Mouse (Mus musculus) ES-Bruce4 (cell line): Measurements from ENCODE around the gene Ern1. TPM values are rescaled to one million over a fixed set of nuclear protein-coding genes. Genes with fewer than 3 reads are reported as not detected.

Source experiments
- H3K27ac ChIP-seq: 2 replicates; pipeline ENCODE4 v1.5.1; 2012; ENCODE audit warnings: low read length, inconsistent platforms; ENCODE audit not compliant: insufficient read depth
- H3K27me3 ChIP-seq: 2 replicates; pipeline ENCODE4 v1.6.1; 2012; ENCODE audit warnings: mild to moderate bottlenecking, low read length, inconsistent platforms; ENCODE audit not compliant: control insufficient read depth, poor library complexity, insufficient read depth, severe bottlenecking
- H3K36me3 ChIP-seq: 2 replicates; pipeline ENCODE4 v1.6.1; 2012; ENCODE audit warnings: inconsistent platforms, mild to moderate bottlenecking, low read length, moderate library complexity; ENCODE audit not compliant: control insufficient read depth, poor library complexity, insufficient read depth, severe bottlenecking
- H3K4me1 ChIP-seq: one replicate; pipeline ENCODE4 v1.8.1; 2011; ENCODE audit warnings: low read length; ENCODE audit not compliant: control insufficient read depth, insufficient read depth
- H3K4me3 ChIP-seq: 2 replicates; pipeline ENCODE4 v1.5.1; 2011; ENCODE audit warnings: low read depth, mild to moderate bottlenecking, low read length
- H3K9ac ChIP-seq: 2 replicates; pipeline ENCODE4 v1.6.1; 2012; ENCODE audit warnings: low read depth, mild to moderate bottlenecking, inconsistent platforms; ENCODE audit not compliant: poor library complexity, severe bottlenecking
- H3K9me3 ChIP-seq: replicated peaks from 2 replicates; pipeline ENCODE4 v1.6.1; 2012; ENCODE audit warnings: mild to moderate bottlenecking, low read length, inconsistent platforms; ENCODE audit not compliant: control insufficient read depth, poor library complexity, insufficient read depth, severe bottlenecking
- CTCF ChIP-seq: IDR thresholded peaks from one replicate; pipeline ENCODE4 v1.8.1; 2011; ENCODE audit warnings: low read depth, low read length
- EP300 ChIP-seq: IDR thresholded peaks from 2 replicates; pipeline ENCODE4 v1.6.1; 2011; ENCODE audit warnings: low read depth, low read length; ENCODE audit not compliant: insufficient read depth
- POLR2A ChIP-seq: IDR thresholded peaks from one replicate; pipeline ENCODE4 v1.8.1; 2011; ENCODE audit warnings: low read length; ENCODE audit not compliant: insufficient read depth
- polyA plus RNA-seq: library from polyadenylated mRNA; stranded (reverse); fragments of >200 nt; gene quantifications from 2 replicates; pipeline ENCODE4 v1.2.4, GENCODE M21; 2011; ENCODE audit warnings: low read depth; ENCODE audit not compliant: missing spikeins, insufficient read depth, insufficient read length

Ern1 gene
- polyA plus RNA-seq, 1 experiment: 9.4 TPM

DNA sequence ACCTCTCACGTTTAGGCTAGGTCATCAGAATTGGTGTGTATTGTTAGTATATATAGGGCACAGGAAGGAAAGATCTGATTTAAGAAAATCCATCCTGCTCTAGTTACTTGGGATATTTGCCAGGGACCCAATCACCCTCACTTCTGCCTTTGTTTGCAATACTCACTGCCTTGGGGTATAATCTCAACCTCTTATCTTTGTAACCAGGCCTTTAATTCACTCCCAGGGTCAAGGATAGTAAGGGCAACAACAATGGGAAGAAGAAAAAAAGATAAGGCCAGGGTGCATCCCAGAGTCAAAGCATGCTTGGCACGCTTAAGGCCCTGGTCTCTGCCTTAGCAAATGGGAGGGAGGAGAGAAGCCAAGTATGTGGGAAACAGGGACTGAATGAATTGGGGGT is 69.8 kb downstream of the Ern1 start:
- no peak for TF ChIP-seq EP300
- TF ChIP-seq CTCF: no peak
- no peak for TF ChIP-seq POLR2A
- no peak overlapping the region for H3K4me3 ChIP-seq
- H3K9ac ChIP-seq: no peak overlapping the region
- H3K27ac ChIP-seq: no peak overlapping the region
- H3K27me3 ChIP-seq: no peaks in the 10 kb centered on the region
- H3K9me3 ChIP-seq: no peaks in the 10 kb centered on the region
- H3K4me1 ChIP-seq: no peaks in the 10 kb centered on the region
- no peaks in the 10 kb centered on the region for H3K36me3 ChIP-seq

DNA sequence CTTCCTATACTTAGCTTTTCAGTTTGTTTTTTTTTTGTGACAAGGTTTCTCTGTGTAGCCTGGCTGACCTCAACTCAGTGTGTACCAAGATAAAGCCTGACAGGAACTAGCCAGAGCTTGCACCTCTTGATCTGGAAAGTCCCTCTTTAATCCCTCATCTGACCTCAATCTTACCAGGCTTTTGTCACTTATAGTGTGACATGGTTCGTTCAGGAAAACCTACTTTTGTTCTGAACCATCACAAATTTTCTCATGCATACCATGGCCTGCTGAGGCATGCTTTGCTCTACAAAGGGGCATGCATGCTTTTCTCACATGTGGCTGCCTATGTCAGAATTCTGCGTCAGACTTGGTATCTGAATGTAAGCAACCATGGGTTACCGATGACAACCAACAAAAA is 71.3 kb downstream of the Ern1 start:
- Histone ChIP-seq H3K27ac (no peak overlapping the region), H3K9ac (no peak overlapping the region), H3K9me3 (no peaks in the 10 kb centered on the region), H3K27me3 (no peaks in the 10 kb centered on the region), H3K4me1 (no peaks in the 10 kb centered on the region), H3K36me3 (no peaks in the 10 kb centered on the region), H3K4me3 (no peak overlapping the region)
- TF ChIP-seq POLR2A (no peak), EP300 (no peak), CTCF (no peak)

- H3K9ac ChIP-seq: no peak overlapping the region
- TF ChIP-seq EP300 (no peak), CTCF (no peak), POLR2A (no peak)
- no peak overlapping the region for H3K27ac ChIP-seq
- H3K9me3 ChIP-seq: no peaks in the 10 kb centered on the region
- H3K4me1 ChIP-seq: no peaks in the 10 kb centered on the region
- H3K27me3 ChIP-seq: no peaks in the 10 kb centered on the region
- no peaks in the 10 kb centered on the region for H3K36me3 ChIP-seq
- no peak overlapping the region for H3K4me3 ChIP-seq
Measured at GRCm38 (mm10) chr11:106412641-106413360, 74.9 kb downstream of the Ern1 start.

- Histone ChIP-seq H3K4me3 (no peak overlapping the region), H3K36me3 (no peaks in the 10 kb centered on the region), H3K9me3 (no peaks in the 10 kb centered on the region), H3K9ac (no peak overlapping the region), H3K27me3 (no peaks in the 10 kb centered on the region), H3K4me1 (no peaks in the 10 kb centered on the region), H3K27ac (no peak overlapping the region)
- TF ChIP-seq POLR2A (no peak), CTCF (no peak), EP300 (no peak)
Measured at GRCm38 (mm10) chr11:106411157-106411556, 76.5 kb downstream of the Ern1 start.

GRCm38 (mm10) chr11:106410507-106410906 is 77.1 kb downstream of the Ern1 start:
- no peaks in the 10 kb centered on the region for H3K36me3 ChIP-seq
- no peak for TF ChIP-seq POLR2A
- no peak for TF ChIP-seq EP300
- TF ChIP-seq CTCF: no peak
- no peaks in the 10 kb centered on the region for H3K9me3 ChIP-seq
- H3K27ac ChIP-seq: peak overlapping the region; percentile 52; the same call in 1 of the 2 replicates
- no peaks in the 10 kb centered on the region for H3K27me3 ChIP-seq
- no peak overlapping the region for H3K4me3 ChIP-seq
- no peak overlapping the region for H3K9ac ChIP-seq
- no peaks in the 10 kb centered on the region for H3K4me1 ChIP-seq

- H3K36me3 ChIP-seq: no peaks in the 10 kb centered on the region
- no peaks in the 10 kb centered on the region for H3K9me3 ChIP-seq
- H3K27me3 ChIP-seq: no peaks in the 10 kb centered on the region
- no peak for TF ChIP-seq POLR2A
- TF ChIP-seq CTCF: no peak
- TF ChIP-seq EP300: no peak
- H3K27ac ChIP-seq: peak overlapping the region; percentile 38; the same call in 1 of the 2 replicates
- no peak overlapping the region for H3K9ac ChIP-seq
- no peak overlapping the region for H3K4me3 ChIP-seq
- no peaks in the 10 kb centered on the region for H3K4me1 ChIP-seq
Measured at GRCm38 (mm10) chr11:106410011-106410410, 77.6 kb downstream of the Ern1 start.
